Mouse (Mus musculus): ENCODE results near the gene Atp6ap1l.

GRCm38 (mm10) chr13:90905176-90905575, at the start of gene Atp6ap1l:
- TF ChIP-seq EP300 (IDR thresholded peaks at IDR 0.05; ENCODE audit: low read depth) (no peak), CTCF (IDR thresholded peaks at IDR 0.05; ENCODE audit: low read depth) (no peak)
